Mouse (Mus musculus): ENCODE results near the gene Vps52. TPM values are rescaled to one million over a fixed set of nuclear protein-coding genes. Genes with fewer than 3 reads are reported as not detected.
A peak's percentile ranks its signal among the peaks of the same experiment; 100 is the strongest.

The Vps52 gene
- polyA plus RNA-seq, 1 experiment from 2014 or later, result 35.3 TPM

- ATAC-seq (replicated peaks; ENCODE audit: low FRiP score, low TSS enrichment, low read depth) (peak; percentile 82), DNase-seq (ENCODE audit: low spot score) (peak; percentile 97)
- Histone ChIP-seq H3K27ac (ENCODE audit: low read depth) (peak within 1 kb of the TSS; percentile 89), H3K36me3 (ENCODE audit: control insufficient read depth, insufficient read depth, low read length) (peaks cover 21% of the 10 kb centered on the region), H3K27me3 (replicated peaks; ENCODE audit: control insufficient read depth, insufficient read depth, low read length) (no peaks in the 10 kb centered on the region), H3K4me2 (ENCODE audit: low read length) (peak within 1 kb of the TSS; percentile 98), H3K4me1 (replicated peaks; ENCODE audit: control insufficient read depth, insufficient read depth, low read length) (peaks cover 17% of the 10 kb centered on the region), H3K4me3 (ENCODE audit: low read depth, low read length) (peak within 1 kb of the TSS; percentile 95), H3K9me3 (ENCODE audit: control insufficient read depth, low read length) (no peaks in the 10 kb centered on the region), H3K9ac (ENCODE audit: low read length) (peak within 1 kb of the TSS; percentile 55)
- WGBS, result under 1% methylated on average over 73 of the region's 80 CpGs
These were observed 26.0 kb upstream of the Vps52 start, which contains the start of gene Rgl2 for GRCm38 (mm10) chr17:33929371-33930279. Gene Rgl2, plus strand, starts transcription at chr17:33929543.

GRCm38 (mm10) chr17:33930280-33931158 is 25.1 kb upstream of the Vps52 start:
- DNase-seq (ENCODE audit: low spot score) (peak; percentile 81), ATAC-seq (replicated peaks; ENCODE audit: low FRiP score, low TSS enrichment, low read depth) (peak; percentile 13; the same call in 1 of the 2 replicates)
- under 1% methylated on average over 44 of the region's 45 CpGs for WGBS
- peak overlapping the region; percentile 98 for H3K4me2 ChIP-seq (ENCODE audit: low read length)
- H3K9me3 ChIP-seq (ENCODE audit: control insufficient read depth, low read length), result no peaks in the 10 kb centered on the region
- peak overlapping the region; percentile 55 for H3K9ac ChIP-seq (ENCODE audit: low read length)
- peaks cover 17% of the 10 kb centered on the region for H3K4me1 ChIP-seq (replicated peaks; ENCODE audit: control insufficient read depth, insufficient read depth, low read length)
- H3K4me3 ChIP-seq (ENCODE audit: low read depth, low read length), result peak overlapping the region; percentile 95
- peaks cover 29% of the 10 kb centered on the region for H3K36me3 ChIP-seq (ENCODE audit: control insufficient read depth, insufficient read depth, low read length)
- peak overlapping the region; percentile 89 for H3K27ac ChIP-seq (ENCODE audit: low read depth)
- no peaks in the 10 kb centered on the region for H3K27me3 ChIP-seq (replicated peaks; ENCODE audit: control insufficient read depth, insufficient read depth, low read length)

GRCm38 (mm10) chr17:33931159-33931866 is 24.3 kb upstream of the Vps52 start:
- 34% methylated on average over 18 of the region's 18 CpGs for WGBS
- DNase-seq (ENCODE audit: low spot score), result no peak
- Histone ChIP-seq H3K36me3 (ENCODE audit: control insufficient read depth, insufficient read depth, low read length) (peaks cover 35% of the 10 kb centered on the region), H3K27ac (ENCODE audit: low read depth) (no peak overlapping the region), H3K9ac (ENCODE audit: low read length) (peak overlapping the region; percentile 55), H3K27me3 (replicated peaks; ENCODE audit: control insufficient read depth, insufficient read depth, low read length) (no peaks in the 10 kb centered on the region), H3K4me1 (replicated peaks; ENCODE audit: control insufficient read depth, insufficient read depth, low read length) (peaks cover 17% of the 10 kb centered on the region), H3K4me3 (ENCODE audit: low read depth, low read length) (peak overlapping the region; percentile 95), H3K4me2 (ENCODE audit: low read length) (peak overlapping the region; percentile 98), H3K9me3 (ENCODE audit: control insufficient read depth, low read length) (no peaks in the 10 kb centered on the region)
- ATAC-seq (replicated peaks; ENCODE audit: low FRiP score, low TSS enrichment, low read depth), result no peak

- Histone ChIP-seq H3K27me3 (replicated peaks; ENCODE audit: control insufficient read depth, insufficient read depth, low read length) (no peaks in the 10 kb centered on the region), H3K9ac (ENCODE audit: low read length) (no peak overlapping the region), H3K36me3 (ENCODE audit: control insufficient read depth, insufficient read depth, low read length) (peaks cover 29% of the 10 kb centered on the region), H3K4me1 (replicated peaks; ENCODE audit: control insufficient read depth, insufficient read depth, low read length) (peaks cover 17% of the 10 kb centered on the region), H3K27ac (ENCODE audit: low read depth) (no peak overlapping the region), H3K4me3 (ENCODE audit: low read depth, low read length) (no peak overlapping the region), H3K9me3 (ENCODE audit: control insufficient read depth, low read length) (no peaks in the 10 kb centered on the region), H3K4me2 (ENCODE audit: low read length) (no peak overlapping the region)
- 93% methylated on average over 11 of the region's 11 CpGs for WGBS
- DNase-seq (ENCODE audit: low spot score), result no peak
- ATAC-seq (replicated peaks; ENCODE audit: low FRiP score, low TSS enrichment, low read depth), result no peak
These were observed 23.7 kb upstream of the Vps52 start for GRCm38 (mm10) chr17:33931947-33932346.

- Histone ChIP-seq H3K27ac (ENCODE audit: low read depth) (no peak overlapping the region), H3K9me3 (ENCODE audit: control insufficient read depth, low read length) (no peaks in the 10 kb centered on the region), H3K27me3 (replicated peaks; ENCODE audit: control insufficient read depth, insufficient read depth, low read length) (no peaks in the 10 kb centered on the region), H3K4me1 (replicated peaks; ENCODE audit: control insufficient read depth, insufficient read depth, low read length) (peaks cover 17% of the 10 kb centered on the region), H3K36me3 (ENCODE audit: control insufficient read depth, insufficient read depth, low read length) (peaks cover 29% of the 10 kb centered on the region), H3K9ac (ENCODE audit: low read length) (no peak overlapping the region), H3K4me3 (ENCODE audit: low read depth, low read length) (no peak overlapping the region), H3K4me2 (ENCODE audit: low read length) (no peak overlapping the region)
- WGBS, result 87% methylated on average over 14 of the region's 14 CpGs
- ATAC-seq (replicated peaks; ENCODE audit: low FRiP score, low TSS enrichment, low read depth) (no peak), DNase-seq (ENCODE audit: low spot score) (no peak)
These were observed 23.2 kb upstream of the Vps52 start for GRCm38 (mm10) chr17:33932448-33932847.

- no peak for DNase-seq (ENCODE audit: low spot score)
- WGBS, result 94% methylated on average over 15 of the region's 15 CpGs
- Histone ChIP-seq H3K27me3 (replicated peaks; ENCODE audit: control insufficient read depth, insufficient read depth, low read length) (no peaks in the 10 kb centered on the region), H3K9me3 (ENCODE audit: control insufficient read depth, low read length) (no peaks in the 10 kb centered on the region), H3K9ac (ENCODE audit: low read length) (no peak overlapping the region), H3K4me3 (ENCODE audit: low read depth, low read length) (no peak overlapping the region), H3K27ac (ENCODE audit: low read depth) (no peak overlapping the region), H3K4me1 (replicated peaks; ENCODE audit: control insufficient read depth, insufficient read depth, low read length) (peaks cover 17% of the 10 kb centered on the region), H3K4me2 (ENCODE audit: low read length) (no peak overlapping the region), H3K36me3 (ENCODE audit: control insufficient read depth, insufficient read depth, low read length) (peaks cover 32% of the 10 kb centered on the region)
- no peak for ATAC-seq (replicated peaks; ENCODE audit: low FRiP score, low TSS enrichment, low read depth)
These were observed 22.6 kb upstream of the Vps52 start for GRCm38 (mm10) chr17:33932970-33933369.

GRCm38 (mm10) chr17:33935422-33936055 is 20.1 kb upstream of the Vps52 start:
- no peak overlapping the region for H3K9ac ChIP-seq (ENCODE audit: low read length)
- H3K27ac ChIP-seq (ENCODE audit: low read depth), result no peak overlapping the region
- peaks cover 43% of the 10 kb centered on the region for H3K36me3 ChIP-seq (ENCODE audit: control insufficient read depth, insufficient read depth, low read length)
- H3K4me3 ChIP-seq (ENCODE audit: low read depth, low read length), result no peak overlapping the region
- H3K4me1 ChIP-seq (replicated peaks; ENCODE audit: control insufficient read depth, insufficient read depth, low read length), result peaks cover 17% of the 10 kb centered on the region; the same call in 1 of the 2 replicates
- ATAC-seq (replicated peaks; ENCODE audit: low FRiP score, low TSS enrichment, low read depth) (no peak), DNase-seq (ENCODE audit: low spot score) (no peak)
- no peak overlapping the region for H3K4me2 ChIP-seq (ENCODE audit: low read length)
- 85% methylated on average over 21 of the region's 21 CpGs for WGBS
- H3K9me3 ChIP-seq (ENCODE audit: control insufficient read depth, low read length), result no peaks in the 10 kb centered on the region
- no peaks in the 10 kb centered on the region for H3K27me3 ChIP-seq (replicated peaks; ENCODE audit: control insufficient read depth, insufficient read depth, low read length)

GRCm38 (mm10) chr17:33936993-33937392 is 18.6 kb upstream of the Vps52 start:
- H3K9ac ChIP-seq (ENCODE audit: low read length), result no peak overlapping the region
- H3K9me3 ChIP-seq (ENCODE audit: control insufficient read depth, low read length), result no peaks in the 10 kb centered on the region
- DNase-seq (ENCODE audit: low spot score) (no peak), ATAC-seq (replicated peaks; ENCODE audit: low FRiP score, low TSS enrichment, low read depth) (no peak)
- peaks cover 15% of the 10 kb centered on the region for H3K4me1 ChIP-seq (replicated peaks; ENCODE audit: control insufficient read depth, insufficient read depth, low read length)
- H3K4me2 ChIP-seq (ENCODE audit: low read length), result no peak overlapping the region
- 80% methylated on average over 15 of the region's 15 CpGs for WGBS
- H3K27me3 ChIP-seq (replicated peaks; ENCODE audit: control insufficient read depth, insufficient read depth, low read length), result no peaks in the 10 kb centered on the region
- H3K27ac ChIP-seq (ENCODE audit: low read depth), result no peak overlapping the region
- H3K36me3 ChIP-seq (ENCODE audit: control insufficient read depth, insufficient read depth, low read length), result peaks cover 43% of the 10 kb centered on the region
- H3K4me3 ChIP-seq (ENCODE audit: low read depth, low read length), result no peak overlapping the region

Measured in intestine, embryonic 14.5 days (tissue).